Mouse (Mus musculus) CH12.LX (cell line): ENCODE measurements around the gene Aasdhppt. TPM values are rescaled to one million over a fixed set of nuclear protein-coding genes. Genes with fewer than 3 reads are reported as not detected.

ENCODE experiments used
- DNase-seq: peaks from one replicate; pipeline ENCODE4 v3.0.0-alpha.2; 2013; ENCODE audit errors: extremely low read depth
- H3K27ac ChIP-seq: 2 replicates; pipeline ENCODE4 v1.5.1; 2012; ENCODE audit warnings: low read depth, mild to moderate bottlenecking, control low read depth, moderate library complexity; ENCODE audit not compliant: insufficient read depth
- H3K27me3 ChIP-seq: replicated peaks from 2 replicates; pipeline ENCODE3; 2012; ENCODE audit warnings: inconsistent platforms
- H3K36me3 ChIP-seq, 2 experiments: replicated peaks in 1 of 2; 2 replicates each; pipeline versions ENCODE3 to v1.6.1; 2012; ENCODE audit warnings: inconsistent platforms in 1 of 2, low read length in 1 of 2, mild to moderate bottlenecking in 1 of 2, mixed read lengths in 1 of 2, moderate library complexity in 1 of 2; ENCODE audit not compliant: control insufficient read depth in 1 of 2, insufficient read depth in 1 of 2
- H3K4me1 ChIP-seq, 2 experiments: 2 replicates each; pipeline ENCODE4 v1.6.1; 2012; ENCODE audit warnings: inconsistent platforms in 1 of 2, moderate library complexity in 1 of 2; ENCODE audit not compliant: insufficient read depth in 2 of 2, control insufficient read depth in 1 of 2
- H3K4me2 ChIP-seq: 2 replicates; pipeline ENCODE4 v1.6.1; 2012; ENCODE audit warnings: low read depth, mild to moderate bottlenecking, control low read depth; ENCODE audit not compliant: poor library complexity, insufficient read depth, severe bottlenecking
- H3K4me3 ChIP-seq, 3 experiments: fragments of 150-350 bp in 1 of 3; sonication (generic) in 1 of 3; replicated peaks in 1 of 3; 2 replicates each; pipeline versions ENCODE3 to v1.5.1; 2011 to 2012; ENCODE audit warnings: low read depth in 2 of 3, low read length in 2 of 3, mild to moderate bottlenecking in 2 of 3, moderate library complexity in 2 of 3, control low read depth in 1 of 3, improper control_type of control experiment in 1 of 3, inconsistent platforms in 1 of 3, mixed read lengths in 1 of 3; ENCODE audit not compliant: poor library complexity in 1 of 3
- H3K79me2 ChIP-seq: replicated peaks from 2 replicates; pipeline ENCODE4 v1.6.1; 2012; ENCODE audit warnings: mild to moderate bottlenecking, moderate library complexity; ENCODE audit not compliant: control insufficient read depth, poor library complexity, insufficient read depth, severe bottlenecking; ENCODE audit errors: extremely low read depth
- H3K9ac ChIP-seq: 2 replicates; pipeline ENCODE4 v1.6.1; 2012; ENCODE audit warnings: low read depth, mild to moderate bottlenecking, control low read depth, moderate library complexity; ENCODE audit not compliant: insufficient read depth
- H3K9me3 ChIP-seq: replicated peaks from 2 replicates; pipeline ENCODE3; 2012; ENCODE audit warnings: low read length, inconsistent platforms, mixed read lengths
- BHLHE40 ChIP-seq: IDR thresholded peaks from 2 replicates; pipeline ENCODE4 v1.6.1; 2011; ENCODE audit warnings: mild to moderate bottlenecking, low read depth, low read length, improper control_type of control experiment
- CHD2 ChIP-seq: IDR thresholded peaks from 2 replicates; pipeline ENCODE4 v1.6.1; 2011; ENCODE audit warnings: low read length, improper control_type of control experiment
- CTCF ChIP-seq, 2 experiments: IDR thresholded peaks in 1 of 2; conservative IDR thresholded peaks in 1 of 2; 2 replicates each; pipeline ENCODE4 v1.5.1; 2011 to 2012; ENCODE audit warnings: low read depth in 2 of 2, low read length in 2 of 2, improper control_type of control experiment in 1 of 2, inconsistent platforms in 1 of 2, mild to moderate bottlenecking in 1 of 2, moderate library complexity in 1 of 2
- ELF1 ChIP-seq: IDR thresholded peaks from 2 replicates; pipeline ENCODE4 v1.6.1; 2014; ENCODE audit warnings: low read depth, mild to moderate bottlenecking, inconsistent platforms, low read length, improper control_type of control experiment
- ETS1 ChIP-seq: conservative IDR thresholded peaks from 2 replicates; pipeline ENCODE4 v1.6.1; 2012; ENCODE audit warnings: low read depth, mild to moderate bottlenecking, inconsistent platforms, low read length, improper control_type of control experiment, moderate library complexity
- GABPA ChIP-seq: IDR thresholded peaks from 2 replicates; pipeline ENCODE4 v1.6.1; 2012; ENCODE audit warnings: low read depth, low read length, improper control_type of control experiment, inconsistent platforms; ENCODE audit not compliant: insufficient replicate concordance
- HCFC1 ChIP-seq: IDR thresholded peaks from 2 replicates; pipeline ENCODE4 v1.6.1; 2012; ENCODE audit warnings: low read depth, mild to moderate bottlenecking, inconsistent platforms, low read length, improper control_type of control experiment
- JUND ChIP-seq: conservative IDR thresholded peaks from 2 replicates; pipeline ENCODE4 v1.6.1; 2011; ENCODE audit warnings: low read depth, low read length, improper control_type of control experiment
- MAX ChIP-seq: IDR thresholded peaks from 2 replicates; pipeline ENCODE4 v1.6.1; 2011; ENCODE audit warnings: low read length, improper control_type of control experiment
- MAZ ChIP-seq: IDR thresholded peaks from 2 replicates; pipeline ENCODE4 v1.6.1; 2012; ENCODE audit warnings: low read depth, mild to moderate bottlenecking, inconsistent platforms, low read length, improper control_type of control experiment, moderate library complexity
- NELFE ChIP-seq: IDR thresholded peaks from 2 replicates; pipeline ENCODE4 v1.6.1; 2011; ENCODE audit warnings: low read depth, low read length, improper control_type of control experiment
- PAX5 ChIP-seq: IDR thresholded peaks from 2 replicates; pipeline ENCODE4 v1.6.1; 2012; ENCODE audit warnings: low read length, inconsistent platforms, mixed read lengths
- POLR2A ChIP-seq: IDR thresholded peaks from 2 replicates; pipeline ENCODE4 v1.6.1; 2011; ENCODE audit warnings: low read depth, mild to moderate bottlenecking, improper control_type of control experiment, low read length
- RAD21 ChIP-seq: IDR thresholded peaks from 2 replicates; pipeline ENCODE4 v1.6.1; 2011; ENCODE audit warnings: low read depth, mild to moderate bottlenecking, low read length, improper control_type of control experiment, moderate library complexity
- TBP ChIP-seq: conservative IDR thresholded peaks from 2 replicates; pipeline ENCODE4 v1.6.1; 2011; ENCODE audit warnings: low read depth, low read length, improper control_type of control experiment
- USF1 ChIP-seq: IDR thresholded peaks from 2 replicates; pipeline ENCODE4 v1.6.1; 2014; ENCODE audit warnings: low read depth, mild to moderate bottlenecking, inconsistent platforms, low read length, improper control_type of control experiment
- ZKSCAN1 ChIP-seq: IDR thresholded peaks from 2 replicates; pipeline ENCODE4 v1.6.1; 2012; ENCODE audit warnings: low read depth, inconsistent platforms, low read length, improper control_type of control experiment, borderline replicate concordance
- ZMIZ1 ChIP-seq: IDR thresholded peaks from 2 replicates; pipeline ENCODE4 v1.6.1; 2012; ENCODE audit warnings: low read depth, mild to moderate bottlenecking, inconsistent platforms, low read length, improper control_type of control experiment
- dilution Hi-C: fragments of 300-500 bp; cut with MboI; formaldehyde crosslinking; loops from 2 replicates; pipeline ENCODE4 v1.14.3; 2020; ENCODE audit warnings: low sequenced_read_pairs; ENCODE audit not compliant: extremely low pct_unique_long_range_greater_than_20kb, extremely low pct_ligation_motif_present
- in situ Hi-C: fragments of 300-500 bp; cut with MboI; formaldehyde crosslinking; loops from 3 replicates; pipeline ENCODE4 v1.14.3; 2019; ENCODE audit warnings: low sequenced_read_pairs, low pct_ligation_motif_present, low pct_unique_long_range_greater_than_20kb, mixed read lengths
- polyA plus RNA-seq: library from polyadenylated mRNA; unstranded; fragments of >175 nt; gene quantifications from 2 replicates; pipeline ENCODE4 v1.2.1, GENCODE M21; 2012; ENCODE audit warnings: low read depth; ENCODE audit not compliant: insufficient read length
- total RNA-seq, 2 experiments: library from RNA; depleted of rRNA; stranded (reverse); fragments of 300-350 nt in 1 of 2; fragments of >200 nt in 1 of 2; gene quantifications; 2 replicates each; pipeline ENCODE4 v1.2.3; 2012 to 2014

The Aasdhppt gene
- total and polyA plus RNA-seq, 3 experiments = 24.4 to 56.9 (median 25.9) TPM

DNA sequence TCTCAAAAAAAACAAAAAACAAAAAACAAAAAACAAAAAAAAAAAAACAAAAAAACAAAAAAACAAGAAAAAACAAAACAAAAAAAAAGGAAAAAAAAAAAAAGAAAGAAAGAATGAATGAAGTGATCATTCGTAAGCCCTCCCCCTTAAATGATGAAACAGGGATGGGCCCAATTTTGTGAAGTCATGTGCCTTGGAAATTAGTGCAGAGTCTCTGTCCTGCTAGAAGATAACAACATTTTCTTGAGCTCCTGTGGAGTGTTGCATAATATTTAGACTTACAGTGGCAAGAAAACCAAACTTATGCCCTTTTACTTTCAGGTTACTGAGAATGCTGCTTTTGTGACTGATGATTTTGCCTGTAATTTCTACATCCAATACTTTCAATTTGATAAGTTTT lies 43.9 kb upstream of the Aasdhppt start:
- Histone ChIP-seq H3K27me3 (no peaks in the 10 kb centered on the region), H3K79me2 (no peaks in the 10 kb centered on the region), H3K4me2 (no peak overlapping the region), H3K4me1 (peaks cover 0 to 8% of the 10 kb centered on the region in 2 experiments; a peak in 2 of 4 replicates), H3K27ac (no peak overlapping the region), H3K36me3 (no peaks in the 10 kb centered on the region), H3K4me3 (no peak overlapping the region), H3K9ac (no peak overlapping the region), H3K9me3 (no peaks in the 10 kb centered on the region)
- dilution Hi-C loops = no loop called here
- in situ Hi-C loops = no loop called here
- no peak for DNase-seq
- TF ChIP-seq HCFC1 = no peak
- no peak for TF ChIP-seq POLR2A
- TF ChIP-seq ZKSCAN1 = no peak
- no peak for TF ChIP-seq NELFE
- TF ChIP-seq RAD21 = no peak
- no peak for TF ChIP-seq ETS1
- no peak for TF ChIP-seq ELF1
- TF ChIP-seq JUND = no peak
- TF ChIP-seq TBP = no peak
- no peak for TF ChIP-seq CTCF (conservative IDR thresholded peaks at IDR 0.05 in 1 of 2, IDR thresholded peaks at IDR 0.05 in 1 of 2; ENCODE audit: low read depth in 2 of 2, low read length in 2 of 2)
- TF ChIP-seq ZMIZ1 = no peak
- TF ChIP-seq USF1 = no peak

DNA sequence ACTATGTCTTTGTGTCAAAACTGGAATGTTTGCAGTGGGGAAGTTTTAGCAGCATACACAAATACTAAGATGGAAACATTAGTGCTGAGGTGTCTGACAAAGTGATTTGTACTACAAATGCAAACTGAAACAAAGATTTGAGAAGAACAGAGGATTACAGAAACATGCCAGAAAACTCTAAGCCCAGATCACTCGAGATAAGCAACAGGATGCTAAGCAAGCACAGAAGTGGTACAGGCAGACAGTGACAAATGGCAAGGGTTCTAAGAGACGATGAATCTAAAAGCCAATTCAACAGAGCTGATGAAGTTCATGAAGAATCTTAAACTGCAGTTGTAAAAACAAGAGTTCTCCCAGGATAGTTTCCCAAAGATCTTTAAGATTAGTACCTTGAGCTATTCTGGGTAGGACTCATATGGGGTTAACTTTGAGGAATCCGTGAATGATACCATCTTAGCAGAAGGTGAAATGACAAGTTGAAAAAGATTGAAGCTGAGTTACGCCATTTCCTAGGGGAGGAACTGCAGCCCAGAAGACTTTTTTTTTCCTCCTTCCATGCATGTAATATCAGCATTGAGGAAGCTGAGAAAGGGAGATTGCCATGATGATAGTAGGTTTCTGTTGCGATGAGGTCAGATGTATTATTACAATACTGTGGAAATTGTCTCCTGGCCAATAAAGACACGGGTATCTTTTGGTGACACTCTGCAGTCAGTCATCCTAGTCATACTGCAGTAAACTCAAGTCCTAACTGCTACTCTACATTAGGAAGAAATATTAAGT lies 9.9 kb upstream of the Aasdhppt start:
- no peak for DNase-seq
- no peaks in the 10 kb centered on the region for H3K4me1 ChIP-seq
- dilution Hi-C loops = no loop called here
- H3K9ac ChIP-seq = no peak overlapping the region
- H3K79me2 ChIP-seq = no peaks in the 10 kb centered on the region
- no peaks in the 10 kb centered on the region for H3K27me3 ChIP-seq
- TF ChIP-seq HCFC1 (no peak), MAZ (no peak), USF1 (no peak), MAX (no peak), BHLHE40 (no peak), ELF1 (no peak), CHD2 (no peak), GABPA (no peak), PAX5 (no peak)
- TF ChIP-seq, all 38 proteins: peak for 0
- Histone ChIP-seq H3K4me2 (no peak overlapping the region; the same call in 1 of the 2 replicates), H3K27ac (no peak overlapping the region), H3K36me3 (peaks cover 0 to 3% of the 10 kb centered on the region in 2 experiments), H3K4me3 (no peak overlapping the region), H3K9me3 (no peaks in the 10 kb centered on the region)
- in situ Hi-C loops = no loop called here
